Mouse (Mus musculus) spleen, adult 2 months (tissue): ENCODE results near the gene Lgi2. TPM values are rescaled to one million over a fixed set of nuclear protein-coding genes. Genes with fewer than 3 reads are reported as not detected.

Source experiments
- DNase-seq, 2 experiments: peaks; one replicate each; pipeline versions ENCODE4 v3.0.0 to v3.0.0-alpha.2; 2012 to 2021; ENCODE audit warnings: low spot score in 2 of 2, low read depth in 1 of 2
- H3K27ac ChIP-seq: fragments of 200-500 bp; 2 replicates; pipeline ENCODE4 v1.5.1; 2012; ENCODE audit warnings: low read length, inconsistent platforms; ENCODE audit not compliant: insufficient read depth
- H3K27me3 ChIP-seq: fragments of 200-500 bp; 2 replicates; pipeline ENCODE4 v1.6.1; 2012; ENCODE audit warnings: mild to moderate bottlenecking, moderate library complexity, low read length, inconsistent platforms; ENCODE audit not compliant: control insufficient read depth, insufficient read depth
- H3K36me3 ChIP-seq: fragments of 200-500 bp; 2 replicates; pipeline ENCODE4 v1.6.1; 2012; ENCODE audit warnings: mild to moderate bottlenecking, low read length, inconsistent platforms; ENCODE audit not compliant: control insufficient read depth, insufficient read depth
- H3K4me1 ChIP-seq: fragments of 200-500 bp; 2 replicates; pipeline ENCODE4 v1.6.1; 2011; ENCODE audit warnings: inconsistent platforms; ENCODE audit not compliant: control insufficient read depth, insufficient read depth, insufficient read length
- H3K4me3 ChIP-seq: fragments of 200-500 bp; 2 replicates; pipeline ENCODE4 v1.5.1; 2011; ENCODE audit warnings: mild to moderate bottlenecking, inconsistent platforms; ENCODE audit not compliant: insufficient read depth, insufficient read length; ENCODE audit errors: extremely low read depth
- CTCF ChIP-seq: fragments of 200-500 bp; IDR thresholded peaks from 2 replicates; pipeline ENCODE4 v1.5.1; 2011; ENCODE audit warnings: mild to moderate bottlenecking, inconsistent platforms; ENCODE audit not compliant: insufficient read depth, insufficient read length, insufficient replicate concordance; ENCODE audit errors: extremely low read depth
- POLR2A ChIP-seq: fragments of 200-500 bp; IDR thresholded peaks from 2 replicates; pipeline ENCODE4 v1.6.1; 2011; ENCODE audit warnings: low read depth, low read length, inconsistent platforms
- WGBS: fragments of 180-500 bp; shearing (Covaris S2); methylation state at CpG from one replicate; pipeline ENCODE4 v1.1.7; 2018; 5-methylcytosine and 5-hydroxymethylcytosine counted together
- polyA plus RNA-seq: library from polyadenylated mRNA; depleted of rRNA; stranded (reverse); fragments of >200 nt; gene quantifications from 2 replicates; pipeline ENCODE4 v1.2.3, GENCODE M21; 2012; rRNA removed

The Lgi2 gene
- polyA plus RNA-seq: 0.12 and 0.18 TPM in 2 replicates

GRCm38 (mm10) chr5:52565813-52566531 is at the start of gene Lgi2:
Gene Lgi2 (minus strand): TSS chr5:52566462.
- Histone ChIP-seq H3K36me3 (no peaks in the 10 kb centered on the region), H3K4me1 (peaks cover 3% of the 10 kb centered on the region; the same call in 1 of the 2 replicates), H3K4me3 (no peak within 1 kb of the TSS), H3K27me3 (peaks cover 12% of the 10 kb centered on the region), H3K27ac (no peak within 1 kb of the TSS)
- TF ChIP-seq POLR2A (no peak), CTCF (no peak)
- DNase-seq: no peak
- WGBS: 2% methylated on average over 48 of the region's 83 CpGs

DNA sequence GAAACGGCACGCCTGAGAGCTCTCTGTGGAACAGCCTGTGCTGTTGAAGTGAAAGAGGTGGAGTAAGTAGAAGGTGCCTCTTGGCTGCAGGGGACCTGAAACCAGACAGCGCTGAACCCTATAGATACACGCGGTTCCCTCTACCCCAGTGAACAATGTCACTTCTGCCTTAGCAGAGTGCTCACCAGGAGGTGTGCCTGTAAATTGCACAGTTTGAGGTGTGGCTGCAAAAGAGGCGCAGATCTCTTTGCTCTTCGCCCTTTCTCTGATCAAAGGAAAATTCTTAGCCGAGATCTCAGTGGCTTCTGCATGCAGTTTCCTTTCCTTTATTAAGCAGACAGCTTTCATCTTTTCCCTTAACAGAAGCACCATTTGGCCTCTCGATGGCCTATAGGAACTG is 49.2 kb upstream of the Lgi2 start:
- H3K4me1 ChIP-seq: peaks cover 10% of the 10 kb centered on the region; the same call in 1 of the 2 replicates
- TF ChIP-seq CTCF (no peak), POLR2A (no peak)
- H3K4me3 ChIP-seq: no peak overlapping the region
- no peak overlapping the region for H3K27ac ChIP-seq
- WGBS: 43% methylated on average over 9 of the region's 9 CpGs
- no peaks in the 10 kb centered on the region for H3K27me3 ChIP-seq
- H3K36me3 ChIP-seq: no peaks in the 10 kb centered on the region
- DNase-seq: no peak

DNA sequence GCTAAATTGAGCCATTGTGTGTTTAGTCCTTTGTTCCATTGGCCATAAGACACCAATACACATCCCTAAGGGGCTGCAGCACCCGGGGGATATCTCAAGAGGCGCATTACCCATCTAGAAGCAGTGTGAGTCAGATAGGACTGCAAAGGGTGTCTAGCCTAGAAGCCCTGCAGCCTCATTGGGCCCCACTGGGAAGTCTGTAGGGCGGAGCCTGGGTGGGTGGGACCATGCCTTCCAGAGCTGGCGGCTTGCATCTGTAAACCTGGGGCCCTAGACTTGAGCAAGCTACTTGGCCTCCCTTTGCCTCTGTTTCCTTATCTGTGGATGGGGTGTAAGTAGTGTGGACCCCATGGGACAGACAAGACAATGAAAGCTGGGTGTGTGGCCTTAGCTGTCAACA is 48.4 kb upstream of the Lgi2 start:
- TF ChIP-seq CTCF: no peak
- TF ChIP-seq POLR2A: no peak
- Histone ChIP-seq H3K4me1 (peaks cover 10% of the 10 kb centered on the region; the same call in 1 of the 2 replicates), H3K27ac (no peak overlapping the region), H3K4me3 (no peak overlapping the region), H3K36me3 (no peaks in the 10 kb centered on the region), H3K27me3 (no peaks in the 10 kb centered on the region)
- 69% methylated on average over 4 of the region's 4 CpGs for WGBS
- no peak for DNase-seq

DNA sequence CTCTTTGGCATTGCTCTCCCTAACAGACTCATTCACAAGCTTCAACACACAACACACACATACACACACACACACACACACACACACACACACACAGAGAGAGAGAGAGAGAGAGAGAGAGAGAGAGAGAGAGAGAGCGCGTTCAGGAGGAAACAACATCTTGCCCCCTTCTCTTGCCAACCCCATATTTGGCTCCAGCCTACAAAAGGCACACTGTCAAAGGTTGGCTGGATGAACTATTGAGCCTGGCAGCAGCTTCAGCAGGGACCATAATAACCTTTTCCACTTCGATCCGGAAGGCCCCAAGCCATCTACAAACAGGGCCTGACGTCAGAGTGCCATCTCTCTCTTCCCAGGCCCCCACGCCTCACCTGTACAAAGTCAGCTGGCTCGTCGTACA is 46.5 kb upstream of the Lgi2 start:
- Histone ChIP-seq H3K27me3 (no peaks in the 10 kb centered on the region), H3K4me3 (no peak overlapping the region), H3K27ac (no peak overlapping the region), H3K4me1 (peaks cover under 1% of the 10 kb centered on the region; the same call in 1 of the 2 replicates), H3K36me3 (no peaks in the 10 kb centered on the region)
- DNase-seq: no peak
- WGBS: 93% methylated on average over 6 of the region's 8 CpGs
- TF ChIP-seq POLR2A (no peak), CTCF (no peak)

DNA sequence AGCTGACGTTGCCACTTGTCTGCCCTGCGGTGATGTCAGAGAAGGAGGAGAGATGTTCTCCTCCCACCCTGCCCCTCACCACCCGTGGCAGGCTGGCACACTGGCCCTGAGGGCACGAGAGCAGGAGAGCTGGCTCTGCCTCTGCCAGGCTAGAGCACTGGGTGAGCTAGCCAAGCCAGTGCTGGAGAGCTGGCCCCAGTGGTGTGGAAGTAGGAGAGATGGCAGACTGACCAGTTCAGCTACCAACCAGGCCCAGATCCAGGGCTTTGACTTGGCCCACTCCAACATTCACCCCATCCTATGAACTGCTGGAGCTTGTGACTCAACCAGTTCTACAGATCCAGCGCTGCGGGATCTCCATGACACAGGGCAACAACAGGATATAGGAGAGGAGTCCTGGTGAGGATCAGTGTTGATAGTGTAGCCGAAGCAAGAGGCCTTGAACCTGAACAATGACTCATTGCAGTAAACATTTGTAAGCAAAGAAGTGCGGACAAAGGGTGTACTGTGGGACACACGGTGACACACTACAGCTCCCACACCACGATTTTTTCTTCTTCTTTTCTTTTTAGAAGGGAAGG is 45.1 kb upstream of the Lgi2 start:
- DNase-seq: no peak
- WGBS: 82% methylated on average over 10 of the region's 10 CpGs
- no peaks in the 10 kb centered on the region for H3K4me1 ChIP-seq

GRCm38 (mm10) chr5:52610306-52610705 is 44.0 kb upstream of the Lgi2 start:
- TF ChIP-seq POLR2A: no peak
- H3K27ac ChIP-seq: no peak overlapping the region
- H3K4me3 ChIP-seq: no peak overlapping the region
- H3K36me3 ChIP-seq: no peaks in the 10 kb centered on the region
- no peak for DNase-seq
- H3K27me3 ChIP-seq: no peaks in the 10 kb centered on the region
- 66% methylated on average over 4 of the region's 4 CpGs for WGBS
- no peaks in the 10 kb centered on the region for H3K4me1 ChIP-seq

More for the DNA sequence above, 45.1 kb upstream of the Lgi2 start:
- Histone ChIP-seq H3K27ac (no peak overlapping the region), H3K27me3 (no peaks in the 10 kb centered on the region), H3K4me3 (no peak overlapping the region), H3K36me3 (no peaks in the 10 kb centered on the region)
- TF ChIP-seq POLR2A: no peak
- TF ChIP-seq CTCF: no peak

DNA sequence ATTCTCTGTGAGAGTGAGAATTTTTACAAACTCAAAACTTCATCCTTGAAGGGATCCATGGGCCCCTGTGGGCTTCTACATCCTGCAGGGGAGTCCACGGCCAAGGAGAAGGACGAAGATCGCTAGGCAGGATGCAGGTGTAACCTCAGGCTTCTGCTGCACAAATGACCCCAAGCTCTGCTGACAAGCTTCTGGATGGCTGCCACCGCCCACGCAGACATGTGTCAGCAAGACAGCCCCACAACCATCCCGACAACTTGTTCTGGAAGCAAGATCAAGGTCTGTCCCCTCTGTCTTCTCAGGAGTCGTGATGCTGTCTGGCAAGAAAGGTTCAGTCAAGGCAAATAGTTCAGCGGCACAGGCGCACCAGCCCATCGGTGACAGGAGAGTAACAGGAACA is 43.4 kb upstream of the Lgi2 start:
- no peak overlapping the region for H3K4me3 ChIP-seq
- H3K27ac ChIP-seq: no peak overlapping the region
- no peak for DNase-seq
- 19% methylated on average over 10 of the region's 10 CpGs for WGBS
- no peaks in the 10 kb centered on the region for H3K27me3 ChIP-seq
- H3K4me1 ChIP-seq: no peaks in the 10 kb centered on the region
- TF ChIP-seq CTCF (no peak), POLR2A (no peak)
- H3K36me3 ChIP-seq: no peaks in the 10 kb centered on the region
